Mouse (Mus musculus) forebrain, postnatal 0 days (tissue): Measurements from ENCODE around the gene Mzf1. TPM values are rescaled to one million over a fixed set of nuclear protein-coding genes. Genes with fewer than 3 reads are reported as not detected.

Source experiments
- ATAC-seq: fragments of 200-750 bp; cut with Nextera tagmentation; 2 replicates; pipeline ENCODE4 v1.8.0; 2017; ENCODE audit warnings: mild to moderate bottlenecking, moderate library complexity
- DNase-seq: peaks from one replicate; pipeline ENCODE4 v3.0.0-alpha.2; 2015
- H3K27ac ChIP-seq: fragments of 300-500 bp; sonication (generic); 2 replicates; pipeline ENCODE4 v1.5.1; 2014; ENCODE audit warnings: low read depth, mild to moderate bottlenecking, antibody characterized with exemption, low read length, moderate library complexity, mixed read lengths
- H3K27me3 ChIP-seq: fragments of 300-500 bp; sonication (generic); 2 replicates; pipeline ENCODE4 v1.6.1; 2014; ENCODE audit warnings: mild to moderate bottlenecking, low read length, mixed read lengths; ENCODE audit not compliant: insufficient read depth
- H3K36me3 ChIP-seq: fragments of 300-500 bp; sonication (generic); 2 replicates; pipeline ENCODE4 v1.6.1; 2014; ENCODE audit warnings: mild to moderate bottlenecking, moderate library complexity; ENCODE audit not compliant: insufficient read depth
- H3K4me1 ChIP-seq: fragments of 300-500 bp; sonication (generic); 2 replicates; pipeline ENCODE4 v1.6.1; 2014; ENCODE audit warnings: antibody characterized with exemption; ENCODE audit not compliant: insufficient read depth
- H3K4me2 ChIP-seq: fragments of 300-500 bp; sonication (generic); 2 replicates; pipeline ENCODE4 v1.6.1; 2014; ENCODE audit warnings: low read depth, mild to moderate bottlenecking, moderate library complexity
- H3K4me3 ChIP-seq: fragments of 300-500 bp; sonication (generic); 2 replicates; pipeline ENCODE4 v1.5.1; 2014; ENCODE audit warnings: low read depth, low read length, mixed read lengths
- H3K9ac ChIP-seq: fragments of 300-500 bp; sonication (generic); 2 replicates; pipeline ENCODE4 v1.6.1; 2014; ENCODE audit warnings: mild to moderate bottlenecking
- H3K9me3 ChIP-seq: fragments of 300-500 bp; sonication (generic); 2 replicates; pipeline ENCODE4 v1.6.1; 2016; ENCODE audit warnings: low read length
- CTCF ChIP-seq: sonication (generic); IDR thresholded peaks from 2 replicates; pipeline ENCODE4 v1.5.1; 2016; ENCODE audit warnings: antibody characterized with exemption, control low read depth, low read depth
- WGBS: fragments of 180-500 bp; shearing (Covaris S2); extraction: QIAGEN DNeasy Blood & Tissue Kit; methylation state at CpG from one replicate; pipeline ENCODE4 v1.1.7; 2014; 5-methylcytosine and 5-hydroxymethylcytosine counted together
- polyA plus RNA-seq: library from polyadenylated mRNA; unstranded; fragments of >200 nt; fragmentation: Nextera tagmentation; extraction: Ambion mirVana; gene quantifications from 2 replicates; pipeline ENCODE4 v1.2.1, GENCODE M21; 2015
- total RNA-seq: library from RNA; depleted of rRNA; stranded (reverse); fragments of >200 nt; gene quantifications from 2 replicates; pipeline ENCODE4 v1.2.3, GENCODE M21; 2014

Mzf1 gene
- total and polyA plus RNA-seq, 2 experiments from 2014 or later, result 12.9 to 15.1 TPM

- H3K4me2 ChIP-seq, result peak overlapping the region; percentile 59
- WGBS, result 3% methylated on average over 15 of the region's 15 CpGs
- no peak for TF ChIP-seq CTCF
- ATAC-seq (peak; percentile 32), DNase-seq (no peak)
- H3K9me3 ChIP-seq, result no peaks in the 10 kb centered on the region
- H3K27me3 ChIP-seq, result no peaks in the 10 kb centered on the region
- peak overlapping the region; percentile 96 for H3K27ac ChIP-seq
- peak overlapping the region; percentile 65 for H3K9ac ChIP-seq
- 0 out of 2 replicates have a peak, but pooled peaks cover 3% of the 10 kb centered on the region for H3K4me1 ChIP-seq
- H3K4me3 ChIP-seq, result peak overlapping the region; percentile 70
- peaks cover 8% of the 10 kb centered on the region; the same call in 1 of the 2 replicates for H3K36me3 ChIP-seq
These were observed 640 bp downstream of the Mzf1 start for GRCm38 (mm10) chr7:13053961-13054286.

- DNase-seq (no peak), ATAC-seq (no peak)
- Histone ChIP-seq H3K27ac (no peak overlapping the region), H3K4me2 (peak overlapping the region; percentile 59), H3K4me1 (0 out of 2 replicates have a peak, but pooled peaks cover 3% of the 10 kb centered on the region), H3K36me3 (peaks cover 8% of the 10 kb centered on the region; the same call in 1 of the 2 replicates), H3K27me3 (no peaks in the 10 kb centered on the region), H3K9me3 (no peaks in the 10 kb centered on the region), H3K4me3 (peak overlapping the region; percentile 70), H3K9ac (peak overlapping the region; percentile 65)
- no peak for TF ChIP-seq CTCF
- 92% methylated on average over 2 of the region's 2 CpGs for WGBS
These were observed 1.1 kb downstream of the Mzf1 start for GRCm38 (mm10) chr7:13053501-13053900.

GRCm38 (mm10) chr7:13053001-13053400, 1.6 kb downstream of the Mzf1 start:
- DNase-seq, result no peak
- TF ChIP-seq CTCF, result no peak
- peaks cover 8% of the 10 kb centered on the region; the same call in 1 of the 2 replicates for H3K36me3 ChIP-seq
- no peaks in the 10 kb centered on the region for H3K27me3 ChIP-seq
- no peak overlapping the region for H3K9ac ChIP-seq
- H3K9me3 ChIP-seq, result no peaks in the 10 kb centered on the region
- ATAC-seq, result no peak
- H3K4me2 ChIP-seq, result no peak overlapping the region
- WGBS, result 91% methylated on average over 13 of the region's 13 CpGs
- H3K4me1 ChIP-seq, result 0 out of 2 replicates have a peak, but pooled peaks cover 3% of the 10 kb centered on the region
- no peak overlapping the region for H3K27ac ChIP-seq
- H3K4me3 ChIP-seq, result no peak overlapping the region

GRCm38 (mm10) chr7:13046084-13046483, 8.5 kb downstream of the Mzf1 start:
- Histone ChIP-seq H3K27me3 (peaks cover 10% of the 10 kb centered on the region), H3K9ac (no peak overlapping the region), H3K4me3 (no peak overlapping the region), H3K9me3 (no peaks in the 10 kb centered on the region), H3K27ac (no peak overlapping the region), H3K4me2 (no peak overlapping the region), H3K4me1 (peaks cover 3% of the 10 kb centered on the region), H3K36me3 (no peaks in the 10 kb centered on the region)
- WGBS, result 9% methylated on average over 2 of the region's 2 CpGs
- peak; percentile 53 for DNase-seq
- ATAC-seq, result peak; percentile 15; the same call in 1 of the 2 replicates
- peak; percentile 71 for TF ChIP-seq CTCF

- no peak for TF ChIP-seq CTCF
- WGBS, result 3% methylated on average over 23 of the region's 23 CpGs
- H3K9me3 ChIP-seq, result no peaks in the 10 kb centered on the region
- H3K4me2 ChIP-seq, result peak overlapping the region; percentile 91
- H3K4me3 ChIP-seq, result peak overlapping the region; percentile 43
- no peaks in the 10 kb centered on the region for H3K36me3 ChIP-seq
- H3K4me1 ChIP-seq, result peaks cover 3% of the 10 kb centered on the region
- ATAC-seq, result peak; percentile 16; the same call in 1 of the 2 replicates
- H3K9ac ChIP-seq, result peak overlapping the region; percentile 64
- no peak for DNase-seq
- H3K27ac ChIP-seq, result no peak overlapping the region
- peaks cover 10% of the 10 kb centered on the region for H3K27me3 ChIP-seq
These were observed 10.3 kb downstream of the Mzf1 start for GRCm38 (mm10) chr7:13044254-13044625.

- peak overlapping the region; percentile 64 for H3K9ac ChIP-seq
- peak; percentile 61 for ATAC-seq
- WGBS, result 5% methylated on average over 86 of the region's 88 CpGs
- no peaks in the 10 kb centered on the region for H3K9me3 ChIP-seq
- H3K27me3 ChIP-seq, result peaks cover 10% of the 10 kb centered on the region
- H3K4me1 ChIP-seq, result peaks cover 6% of the 10 kb centered on the region
- TF ChIP-seq CTCF, result no peak
- H3K27ac ChIP-seq, result 0 out of 2 replicates have a peak overlapping the region, but pooled peaks have one; percentile 29
- peak overlapping the region; percentile 43 for H3K4me3 ChIP-seq
- peak; percentile 65 for DNase-seq
- peak overlapping the region; percentile 91 for H3K4me2 ChIP-seq
- H3K36me3 ChIP-seq, result no peaks in the 10 kb centered on the region
These were observed 10.9 kb downstream of the Mzf1 start for GRCm38 (mm10) chr7:13043445-13044253.

GRCm38 (mm10) chr7:13043120-13043444, 11.5 kb downstream of the Mzf1 start:
- WGBS, result 47% methylated on average over 16 of the region's 16 CpGs
- H3K9ac ChIP-seq, result peak overlapping the region; percentile 64; the same call in 1 of the 2 replicates

More at GRCm38 (mm10) chr7:13043120-13043444, 11.5 kb downstream of the Mzf1 start:
- Histone ChIP-seq H3K27me3 (peaks cover 10% of the 10 kb centered on the region), H3K9me3 (no peaks in the 10 kb centered on the region), H3K4me3 (peak overlapping the region; percentile 43; the same call in 1 of the 2 replicates), H3K4me1 (peaks cover 7% of the 10 kb centered on the region), H3K27ac (no peak overlapping the region), H3K4me2 (peak overlapping the region; percentile 91), H3K36me3 (no peaks in the 10 kb centered on the region)
- TF ChIP-seq CTCF, result no peak
- ATAC-seq (no peak), DNase-seq (no peak)
